Mouse (Mus musculus) heart, adult 2 months (tissue): ENCODE results near the gene H2-DMa.

Source experiments
- CTCF ChIP-seq: fragments of 200-600 bp; IDR thresholded peaks from 2 replicates; pipeline ENCODE4 v1.8.1; 2022; ENCODE audit warnings: antibody characterized with exemption, mild to moderate bottlenecking, moderate library complexity
- EP300 ChIP-seq: fragments of 200-500 bp; IDR thresholded peaks from 2 replicates; pipeline ENCODE4 v1.6.1; 2011; ENCODE audit warnings: low read depth, low read length, control low read depth; ENCODE audit not compliant: insufficient read depth
- POLR2A ChIP-seq: fragments of 200-500 bp; IDR thresholded peaks from 2 replicates; pipeline ENCODE4 v1.6.1; 2011; ENCODE audit warnings: mild to moderate bottlenecking, low read depth, low read length, control low read depth; ENCODE audit not compliant: insufficient read depth

DNA sequence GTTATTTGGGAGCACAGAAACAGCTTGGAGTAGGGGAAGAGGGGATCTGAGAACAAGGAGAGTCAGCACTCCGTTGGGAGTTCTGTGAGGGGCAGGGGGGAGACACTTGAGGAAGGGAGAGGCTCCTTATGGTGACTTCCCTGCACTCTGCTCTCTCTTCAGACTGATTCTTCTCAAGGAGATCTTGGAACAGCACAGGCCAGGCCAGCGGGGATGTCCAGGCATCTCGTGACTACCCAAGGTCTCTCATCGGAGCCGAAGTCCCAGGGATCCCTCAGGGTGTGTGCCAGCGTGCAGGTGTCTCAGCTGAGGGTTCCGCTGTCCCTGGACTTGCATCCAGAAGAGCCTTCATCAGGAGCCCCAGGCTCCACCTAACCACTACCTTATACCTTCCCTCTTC is 19.3 kb downstream of the H2-DMa start:
- TF ChIP-seq CTCF (no peak), POLR2A (no peak), EP300 (no peak)
